Mouse (Mus musculus): ENCODE measurements at regions not wholly inside any gene's neighbourhood (a gene's known extent, or its start where the extent isn't known, plus 50 kb on each side); places are given as distances from the start of the nearest gene placed in this dataset. TPM values are rescaled to one million over a fixed set of nuclear protein-coding genes. Genes with fewer than 3 reads are reported as not detected.

GRCm38 (mm10) chr8:73645582-73645981 is 292.2 kb upstream of the Large1 start:
- DNase-seq (ENCODE audit: low spot score in 2 of 2): no peak
- intact Hi-C loops (cut with DNase I): no loop called here

GRCm38 (mm10) chr8:73626798-73627197 is 273.5 kb upstream of the Large1 start:
- intact Hi-C loops (cut with DNase I): no loop called here
- DNase-seq (ENCODE audit: low spot score in 2 of 2): no peak

GRCm38 (mm10) chr8:73618946-73619345 is 265.6 kb upstream of the Large1 start:
- intact Hi-C loops (cut with DNase I): no loop called here
- no peak for DNase-seq (ENCODE audit: low spot score in 2 of 2)

GRCm38 (mm10) chr8:73614631-73615030 is 261.3 kb upstream of the Large1 start:
- DNase-seq (ENCODE audit: low spot score in 2 of 2): no peak
- intact Hi-C loops (cut with DNase I): loop anchor here (5.0 kb wide), 1 partner anchor 257 kb away; no protein-coding TSS in a partner anchor

- intact Hi-C loops (cut with DNase I): loop anchor here (5.0 kb wide), 1 partner anchor 257 kb away; no protein-coding TSS in a partner anchor
- no peak for DNase-seq (ENCODE audit: low spot score in 2 of 2)
These were observed 260.8 kb upstream of the Large1 start for GRCm38 (mm10) chr8:73614106-73614505.

- intact Hi-C loops (cut with DNase I): loop anchor here (5.0 kb wide), 1 partner anchor 254 kb away; no protein-coding TSS in a partner anchor
These were observed 258.2 kb upstream of the Large1 start for GRCm38 (mm10) chr8:73611583-73611982.

GRCm38 (mm10) chr8:73570599-73570998 is 217.3 kb upstream of the Large1 start:
- no peak for DNase-seq (ENCODE audit: low spot score in 2 of 2)
- intact Hi-C loops (cut with DNase I): no loop called here

More at GRCm38 (mm10) chr8:73611583-73611982, 258.2 kb upstream of the Large1 start:
- DNase-seq (ENCODE audit: low spot score in 2 of 2): peak; percentile 74 to 79

GRCm38 (mm10) chr8:73569963-73570362 is 216.6 kb upstream of the Large1 start:
- intact Hi-C loops (cut with DNase I): no loop called here
- DNase-seq (ENCODE audit: low spot score in 2 of 2): no peak

Small RNA genes lying in the stretch of these regions (microRNA-seq; reads per million reads assigned to microRNA genes)
- not detected for gene Gm23255
